Mouse (Mus musculus): ENCODE data around the gene Rgl1.

The Rgl1 gene

DNA sequence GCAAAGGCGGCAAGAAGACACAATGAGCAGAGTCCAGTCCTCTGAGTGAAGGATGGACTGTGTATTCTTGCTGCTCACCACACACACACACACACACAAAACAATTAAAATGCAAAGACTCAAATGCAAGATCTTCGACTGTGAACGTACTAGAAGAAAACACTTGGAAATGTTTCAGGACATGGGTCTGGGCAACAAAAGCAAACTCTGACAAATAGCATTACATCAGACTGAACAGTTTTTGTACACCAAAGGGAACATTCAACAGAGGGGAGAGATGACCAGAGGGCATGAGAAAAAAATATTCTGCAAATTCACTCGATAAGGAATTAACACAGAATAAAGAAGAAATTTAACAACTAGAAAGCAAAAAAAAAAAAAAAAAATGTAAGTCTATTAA is 52.2 kb downstream of the Rgl1 start:
- no peak for DNase-seq

DNA sequence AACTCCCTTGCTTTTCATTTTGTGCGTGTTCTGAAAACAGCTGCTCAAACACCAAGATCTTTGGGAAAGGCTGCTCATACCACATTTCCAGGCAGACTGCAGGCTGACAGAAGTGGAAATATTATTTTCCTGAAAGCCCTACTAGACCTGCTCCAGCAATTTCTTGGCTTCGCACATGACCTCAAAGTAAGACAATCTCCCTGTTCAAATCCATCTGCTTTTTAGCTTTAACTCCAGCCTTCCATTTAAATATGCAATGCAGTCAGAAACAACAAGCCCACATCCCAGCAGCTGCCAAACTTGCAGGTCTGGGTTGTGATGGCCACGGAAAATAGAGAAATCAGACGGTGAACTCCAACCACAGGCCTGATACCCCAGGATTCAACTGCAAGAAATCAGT is 55.1 kb downstream of the Rgl1 start:
- DNase-seq: no peak

DNA sequence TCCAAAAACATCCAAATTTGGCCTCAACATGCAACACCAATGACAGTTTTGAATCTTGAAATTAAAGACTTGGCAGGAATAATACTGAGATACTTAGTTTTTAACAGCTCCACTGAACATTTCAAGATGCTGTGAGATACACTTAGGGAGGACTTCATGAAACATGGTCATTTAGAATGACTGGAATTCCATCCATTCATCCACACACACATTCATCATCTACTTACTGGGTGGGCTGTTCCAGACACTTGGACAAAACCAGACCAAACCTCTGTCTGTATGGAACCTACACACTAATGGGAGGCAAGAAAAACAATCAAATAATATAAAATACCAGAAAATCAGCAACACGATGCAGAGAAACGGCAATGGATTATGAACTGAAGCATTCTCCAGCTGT is 58.6 kb downstream of the Rgl1 start:
- no peak for DNase-seq

DNA sequence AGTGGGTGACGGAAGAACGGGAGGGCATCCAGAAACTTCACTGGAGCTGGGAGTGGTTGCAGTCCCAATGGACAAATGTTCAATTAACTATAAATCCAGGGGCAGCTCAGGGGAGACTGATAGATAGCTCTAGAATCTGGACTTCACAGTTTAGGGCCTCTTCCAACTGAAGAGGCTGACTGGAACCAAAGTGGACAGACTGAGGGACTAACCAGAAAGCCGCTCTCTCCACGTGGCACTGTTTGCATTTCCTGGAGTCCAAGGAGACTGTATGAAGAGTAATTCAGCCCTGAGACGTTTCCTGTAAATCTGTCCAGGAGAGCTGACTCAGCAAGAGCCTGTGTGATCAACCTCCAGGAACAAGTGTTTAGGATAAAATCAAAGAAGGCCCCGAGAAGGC is 62.2 kb downstream of the Rgl1 start:
- DNase-seq: no peak

DNA sequence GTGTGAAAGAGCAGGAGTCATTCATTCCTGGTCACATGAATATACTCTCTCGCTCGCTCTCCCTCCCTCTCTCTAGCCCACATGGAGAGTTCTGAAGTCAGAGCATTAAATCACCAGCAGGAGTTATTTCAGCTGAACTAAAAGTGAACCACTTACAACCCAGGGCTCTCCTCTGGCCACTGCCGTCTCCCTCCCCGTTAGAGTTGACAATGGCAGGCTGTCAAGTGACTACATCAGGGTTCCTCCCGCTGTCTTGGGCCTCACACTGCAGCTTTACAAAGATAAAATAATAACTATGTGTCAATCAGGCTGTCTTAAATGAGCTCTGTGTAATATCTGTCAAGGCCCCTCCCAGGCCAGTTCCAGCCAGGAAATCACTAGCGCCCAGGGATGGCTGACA is 63.2 kb downstream of the Rgl1 start:
- no peak for DNase-seq

DNA sequence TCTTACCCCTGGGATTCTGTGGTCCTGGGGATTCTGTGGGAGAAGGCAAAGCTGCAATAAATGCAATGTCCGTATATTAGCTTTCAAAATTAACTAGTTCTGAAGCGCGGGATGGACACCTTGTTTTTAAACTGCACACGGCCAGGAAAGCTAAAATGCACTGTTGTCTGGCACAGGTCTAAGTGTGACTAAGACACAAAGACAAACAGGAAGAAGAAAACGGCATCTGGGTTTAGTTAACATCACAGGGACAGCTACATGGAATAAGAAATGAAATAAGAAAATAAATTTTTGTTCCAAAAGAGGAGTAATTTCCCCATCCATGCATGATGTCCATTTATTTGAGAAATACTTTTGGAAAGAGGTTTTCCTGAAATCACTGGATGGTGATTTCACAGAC is 65.1 kb downstream of the Rgl1 start:
- DNase-seq: no peak

DNA sequence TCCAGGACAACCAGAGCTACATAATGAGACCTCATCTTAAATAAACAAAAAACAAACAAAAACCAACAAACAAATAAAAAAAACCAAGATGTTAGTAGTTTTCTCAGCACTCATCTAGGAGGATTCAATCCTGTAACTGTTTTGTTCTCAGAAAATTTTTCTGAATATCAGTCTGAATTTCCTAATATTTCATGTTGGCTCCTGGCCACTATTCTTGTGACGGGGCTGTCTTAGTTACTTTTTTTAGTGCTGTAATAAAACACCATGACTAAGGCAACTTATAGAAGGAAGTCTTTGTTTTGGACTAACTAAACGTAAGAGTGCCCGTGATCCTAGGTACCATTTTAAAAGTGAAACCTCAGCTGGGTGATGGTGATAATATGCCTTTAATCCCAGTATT is 68.8 kb downstream of the Rgl1 start:
- no peak for DNase-seq

DNA sequence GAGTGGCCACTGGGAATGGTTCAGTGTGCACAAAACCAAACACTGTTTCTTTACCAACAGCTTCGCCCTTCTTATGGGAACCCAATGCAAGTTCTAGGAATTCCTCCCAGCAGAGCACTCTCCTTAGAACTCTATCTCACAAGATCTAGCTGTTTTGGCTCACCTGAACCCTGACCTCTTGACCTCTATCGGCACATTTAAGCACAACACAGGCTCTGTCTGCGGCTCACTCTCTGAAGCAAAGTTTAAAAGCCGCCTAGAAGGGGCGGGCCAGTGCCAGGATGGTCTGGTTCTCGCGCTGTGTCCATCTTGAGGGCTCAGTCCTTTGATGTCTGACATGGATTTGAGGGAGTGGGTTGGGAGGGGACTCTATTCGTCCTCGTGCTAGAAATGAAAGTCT is 70.7 kb downstream of the Rgl1 start:
- no peak for DNase-seq

DNA sequence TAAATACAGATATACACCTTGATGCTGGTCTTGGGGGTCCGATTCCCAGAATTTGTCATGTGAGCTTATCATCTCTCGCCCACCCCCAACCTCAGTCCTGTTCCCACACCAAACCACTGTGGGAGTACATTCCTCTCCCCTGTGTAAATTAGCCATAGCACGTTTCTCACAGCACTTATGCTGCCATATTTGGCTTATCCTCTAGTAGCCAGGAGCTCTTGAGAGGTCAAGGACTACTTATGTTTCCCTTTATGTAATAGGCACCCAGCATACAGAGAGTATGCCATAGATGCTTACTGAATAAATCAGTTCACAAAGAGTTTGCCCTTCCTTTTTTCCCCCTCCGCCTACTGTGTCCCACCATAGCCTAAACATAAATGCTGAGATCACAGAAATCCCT is 76.2 kb downstream of the Rgl1 start:
- no peak for DNase-seq

DNA sequence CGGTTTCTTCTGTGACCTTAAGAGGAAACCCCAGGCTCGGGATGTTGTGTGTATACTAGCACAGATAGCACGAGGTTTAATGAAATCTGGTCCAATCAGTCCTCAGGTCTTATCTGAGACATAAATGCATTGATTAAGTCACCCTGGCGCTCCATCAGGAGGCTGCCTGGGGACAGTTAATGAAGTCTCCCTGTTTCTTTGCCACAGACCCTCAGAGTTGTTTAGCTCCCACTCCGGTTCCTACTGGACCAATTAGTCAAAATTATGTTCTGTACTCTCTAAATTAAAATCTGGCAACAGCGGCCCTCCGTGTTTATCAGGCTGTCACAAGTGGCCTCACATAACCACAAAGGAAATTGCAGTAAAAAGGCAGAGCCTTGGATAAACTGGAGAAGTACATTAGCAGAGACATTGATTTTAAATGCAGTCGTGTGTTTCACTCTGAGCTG is 78.4 kb downstream of the Rgl1 start:
- DNase-seq: no peak

DNA sequence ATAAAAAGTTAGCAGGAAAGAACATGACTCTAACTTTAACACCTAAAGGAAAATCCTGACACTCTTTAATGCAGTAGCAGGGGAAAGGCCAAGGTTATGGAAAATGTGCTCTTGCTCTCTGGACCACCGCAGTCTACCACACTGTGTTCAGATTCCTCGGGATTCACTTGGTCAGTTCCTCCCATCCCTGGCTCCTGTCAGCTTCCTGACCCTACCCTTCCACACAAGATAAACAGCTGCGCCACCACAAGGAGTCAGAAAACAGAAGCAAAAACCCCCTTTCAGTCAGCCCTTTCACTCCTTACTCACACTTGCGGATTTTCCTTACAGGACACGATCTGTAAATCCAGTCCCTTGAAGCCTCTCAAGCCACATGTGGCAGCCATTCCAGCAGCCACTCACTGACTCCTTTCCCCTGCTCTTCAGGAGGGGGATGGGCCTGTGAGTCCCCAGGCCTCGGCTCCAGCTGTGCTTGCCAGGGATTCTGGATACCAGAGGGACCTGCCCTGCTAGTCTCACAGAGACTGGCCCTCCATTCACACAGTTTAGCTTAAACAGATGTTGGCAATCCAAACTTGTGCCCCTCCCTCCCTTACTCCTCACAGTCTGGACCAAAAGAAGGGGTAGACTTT is 78.9 kb downstream of the Rgl1 start:
- DNase-seq: no peak

DNA sequence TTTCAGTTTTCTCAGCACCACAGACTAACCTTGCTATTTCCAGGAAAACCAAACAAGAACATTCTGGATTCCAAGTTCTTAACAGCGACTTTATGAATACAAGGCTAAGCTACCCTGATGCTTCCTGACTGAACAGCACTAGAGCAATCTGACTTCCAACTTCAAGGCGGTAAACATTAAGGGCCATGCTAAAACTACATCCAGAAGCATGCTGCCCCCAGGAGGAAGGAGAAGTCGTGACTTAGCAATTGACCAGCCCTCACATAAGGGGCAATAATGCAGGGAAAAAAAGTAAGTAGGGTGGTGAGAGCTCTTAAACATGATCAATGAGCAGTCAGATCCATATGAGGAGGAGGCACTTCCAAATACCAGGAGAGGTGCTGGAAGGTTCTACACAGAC is 80.6 kb downstream of the Rgl1 start:
- DNase-seq: no peak

DNA sequence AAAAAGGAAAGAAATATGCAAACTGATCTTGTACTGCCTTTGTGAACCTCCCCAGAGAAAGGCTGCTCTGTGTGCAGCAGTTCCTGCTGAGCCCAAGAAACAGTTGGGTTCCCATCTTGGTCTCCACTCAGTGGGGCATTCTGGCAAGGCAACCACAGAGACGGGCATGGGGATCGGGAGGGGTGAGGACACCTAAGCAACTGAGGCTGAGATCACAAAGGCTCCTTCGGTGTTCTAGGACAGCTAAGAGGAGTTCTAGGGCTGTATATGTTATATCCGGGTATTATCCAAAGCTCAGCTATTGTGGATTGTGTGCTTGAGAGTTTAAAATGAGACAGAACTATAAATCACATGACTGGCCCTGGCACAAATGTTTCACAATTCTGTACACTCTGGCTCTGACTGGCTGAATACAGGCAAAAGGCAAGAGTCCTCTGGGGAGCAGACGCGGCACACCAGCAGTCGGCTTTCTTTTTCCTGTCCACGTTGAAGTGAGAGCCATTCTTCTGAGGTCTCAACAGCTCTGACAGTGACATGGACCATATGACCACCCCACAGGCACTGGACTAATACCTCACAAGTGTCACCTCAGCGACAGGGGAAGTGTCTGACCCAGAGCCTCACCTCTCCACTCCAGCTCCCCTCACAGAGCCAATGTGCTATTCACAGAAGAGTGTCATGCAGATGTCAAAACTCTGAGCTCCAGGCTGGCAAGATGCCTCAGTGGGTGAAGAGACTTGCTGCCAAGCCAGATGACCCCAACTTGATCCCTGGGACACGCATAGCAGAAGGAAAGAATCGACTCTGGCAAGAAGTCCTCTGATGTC is 83.6 kb downstream of the Rgl1 start:
- no peak for DNase-seq

DNA sequence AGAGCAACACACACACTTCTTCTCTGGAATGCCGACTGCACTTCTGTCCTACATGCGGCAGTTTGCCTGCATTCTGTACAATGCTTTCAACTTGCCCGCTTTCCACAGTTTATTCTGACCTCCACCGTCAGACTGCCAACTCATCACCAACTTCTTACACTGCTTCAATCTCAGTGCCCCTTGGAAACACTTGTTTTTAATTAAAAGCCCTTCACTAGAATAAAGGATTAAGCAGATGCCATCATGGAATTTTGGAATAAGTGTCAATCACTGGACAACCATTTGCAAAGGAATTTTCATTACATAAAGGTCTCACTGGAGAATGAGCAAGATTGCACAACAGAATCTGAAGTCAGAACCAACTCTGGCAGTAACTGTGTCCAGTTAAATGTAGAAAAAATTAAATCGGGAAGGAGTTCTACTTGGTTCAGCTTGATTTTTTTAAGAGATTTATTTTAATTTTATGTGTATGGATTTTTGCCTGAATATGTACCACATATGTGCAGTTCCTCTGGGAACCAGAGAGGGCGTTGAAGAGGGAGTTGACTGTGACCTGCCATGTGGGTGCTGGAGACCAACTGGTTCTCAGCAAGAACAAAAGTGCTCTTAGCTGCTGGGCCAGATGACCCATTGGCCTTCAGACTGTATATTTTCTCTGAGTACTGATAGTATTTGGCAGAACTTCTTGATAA is 84.3 kb downstream of the Rgl1 start:
- DNase-seq: no peak

DNA sequence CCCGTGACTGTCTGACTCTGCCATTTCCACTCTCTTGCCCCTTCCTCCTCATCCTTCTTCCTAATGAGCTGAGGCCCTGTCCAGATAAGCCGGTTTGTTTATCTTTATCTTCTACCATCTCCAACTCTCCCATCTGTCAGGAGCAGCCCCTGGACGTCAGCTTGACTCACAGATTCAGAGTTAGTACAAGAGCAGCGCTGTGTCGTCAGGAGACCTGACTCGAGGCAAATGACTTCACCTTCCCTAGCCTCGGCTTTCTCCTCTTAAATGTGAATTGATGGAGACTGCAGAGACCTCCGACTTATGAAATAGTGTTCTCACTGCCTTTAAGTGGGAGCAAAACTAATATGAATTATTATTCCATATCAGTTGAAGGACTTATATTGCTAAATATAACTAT is 85.0 kb downstream of the Rgl1 start:
- DNase-seq: no peak

DNA sequence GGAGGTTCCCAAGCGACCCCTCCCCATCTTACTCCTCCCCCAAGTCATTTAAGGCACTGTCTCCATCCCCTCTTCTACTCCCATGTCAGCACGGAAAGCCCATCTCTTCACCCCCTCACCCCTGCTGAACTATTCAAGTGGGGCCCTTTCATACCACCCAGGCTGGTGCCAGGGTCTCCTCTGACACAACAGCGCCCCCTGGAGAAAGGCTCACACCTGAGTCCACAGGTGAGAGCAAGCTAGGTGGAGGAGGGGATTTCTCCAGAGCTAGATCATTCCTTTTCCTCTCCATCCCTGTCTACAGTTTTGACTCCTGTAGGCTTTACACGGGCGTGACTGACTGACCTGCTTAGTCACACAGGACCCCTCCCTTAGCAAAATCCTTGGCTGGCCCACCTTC is 87.7 kb downstream of the Rgl1 start:
- peak in 1 of 2 experiments; percentile 37 for DNase-seq

DNA sequence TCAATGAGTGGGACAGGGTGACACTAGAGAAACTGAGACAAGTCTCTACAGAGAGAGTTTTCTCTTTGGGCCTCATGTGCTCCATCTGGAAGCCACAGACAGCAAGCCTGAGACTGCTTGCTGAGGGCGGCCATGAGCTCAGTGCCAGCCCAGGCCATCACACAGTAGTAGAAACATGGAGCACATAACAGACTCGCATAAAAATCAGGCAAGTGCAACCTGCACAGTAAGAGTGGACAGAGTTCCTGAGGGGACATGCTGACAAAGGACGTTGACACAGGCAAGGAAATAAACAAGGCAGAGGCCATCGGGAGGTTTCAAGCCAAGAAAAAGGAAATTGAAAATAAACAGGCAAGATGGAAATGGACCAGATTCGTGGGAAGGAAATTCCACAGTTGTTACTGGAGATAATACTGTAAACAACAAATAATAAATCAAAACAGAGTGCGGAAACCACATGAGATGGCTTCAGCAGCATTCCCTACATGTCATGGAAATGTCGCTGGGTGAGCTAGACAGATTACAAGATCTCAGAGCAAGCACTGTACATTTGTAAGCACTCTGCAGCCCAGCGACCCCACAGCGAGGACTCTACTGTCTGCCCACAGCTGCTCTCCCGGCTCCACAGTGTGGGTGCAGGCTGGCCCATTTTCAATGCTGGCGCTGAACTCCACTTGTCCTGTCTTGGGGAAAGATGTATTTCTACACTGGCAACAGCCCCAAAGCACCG is 88.5 kb downstream of the Rgl1 start:
- no peak for DNase-seq

DNA sequence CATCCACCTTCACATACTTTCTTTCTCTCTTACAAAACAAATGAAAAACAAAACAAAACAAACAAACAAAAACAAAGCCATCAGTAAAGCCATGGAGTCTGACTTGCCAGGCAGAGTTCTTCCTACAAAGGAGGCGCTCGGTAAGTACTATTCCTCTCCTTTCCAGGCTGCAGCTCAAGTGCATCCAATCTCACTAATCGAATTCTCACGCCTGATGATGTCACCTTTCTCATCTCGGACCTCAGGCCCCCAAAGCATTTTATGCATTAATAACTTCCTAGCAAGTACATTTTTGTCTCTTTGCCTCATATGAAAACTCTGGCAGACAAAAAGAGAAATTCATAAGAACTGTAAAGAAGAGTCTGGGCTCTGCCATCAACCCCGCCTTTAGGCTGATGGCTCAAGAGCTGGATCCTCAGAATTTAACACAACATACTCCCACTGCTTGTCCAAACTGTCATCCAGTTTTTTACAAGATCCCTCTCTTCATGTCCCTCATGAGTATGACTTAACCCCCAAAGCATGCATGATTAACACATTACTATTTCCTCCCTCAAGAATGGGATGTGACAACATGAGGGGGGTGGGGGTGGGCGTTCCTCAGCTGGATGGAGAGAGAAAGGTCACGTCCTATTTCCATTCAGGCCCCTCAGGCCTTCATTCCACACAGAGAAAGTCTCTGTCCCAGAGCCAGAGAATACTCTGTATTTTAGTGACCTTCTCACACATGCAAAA is 96.5 kb downstream of the Rgl1 start:
- DNase-seq: no peak

DNA sequence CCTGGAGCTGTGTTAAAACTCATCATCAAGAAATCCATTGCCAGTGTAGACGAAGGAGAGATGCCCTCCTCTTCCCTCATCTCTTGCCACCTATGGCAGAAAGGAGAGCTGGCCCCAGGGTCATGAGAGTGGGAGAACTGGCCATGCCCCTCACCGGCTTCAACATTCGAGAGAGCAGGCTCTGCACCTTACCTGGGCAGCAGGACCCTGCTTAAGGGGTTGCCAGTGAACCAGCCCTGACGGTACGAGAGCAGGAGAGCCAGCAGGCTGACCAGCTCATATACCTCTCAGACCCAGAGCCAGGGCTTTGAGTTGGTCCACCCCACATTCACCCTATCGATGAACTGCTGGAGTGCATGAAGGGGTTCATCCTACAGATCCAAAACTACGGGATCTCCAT is 105.7 kb downstream of the Rgl1 start:
- no peak for DNase-seq

DNA sequence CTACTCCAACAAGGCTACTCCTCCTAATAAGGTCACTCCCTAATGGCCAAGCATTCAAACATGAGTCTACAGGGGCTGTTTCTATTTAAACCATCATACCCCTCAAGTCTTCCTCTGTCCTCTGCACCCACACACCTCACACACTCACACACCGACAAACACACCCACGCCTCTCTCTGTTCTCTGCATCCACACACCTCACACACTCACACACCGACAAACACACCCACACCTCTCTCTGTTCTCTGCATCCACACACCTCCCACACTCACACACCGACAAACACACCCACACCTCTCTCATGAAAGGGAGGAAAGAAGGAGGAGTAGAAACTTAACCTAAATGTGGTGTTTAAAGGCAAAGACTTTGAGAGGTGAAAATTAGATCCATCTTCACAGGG is 106.2 kb downstream of the Rgl1 start:
- no peak for DNase-seq

DNA sequence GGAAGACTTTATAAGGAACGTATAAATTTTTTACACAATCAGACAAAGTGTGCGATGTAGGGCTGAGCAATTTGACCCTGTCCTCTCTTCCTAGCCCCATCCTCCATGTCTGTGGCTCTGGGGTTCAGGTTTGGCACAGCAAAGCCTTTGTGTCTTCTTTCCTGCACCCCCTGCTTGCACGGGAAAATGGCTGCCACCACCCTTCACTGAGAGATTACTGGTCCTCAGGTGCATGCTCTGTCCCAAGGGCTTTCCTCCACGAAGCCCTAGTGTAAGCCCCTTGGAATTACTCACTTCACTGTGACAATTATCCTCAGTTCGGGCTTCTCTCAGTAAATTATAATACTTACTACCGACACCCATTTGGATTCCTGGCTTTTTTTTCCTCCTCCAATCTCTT is 109.5 kb downstream of the Rgl1 start:
- DNase-seq: no peak

DNA sequence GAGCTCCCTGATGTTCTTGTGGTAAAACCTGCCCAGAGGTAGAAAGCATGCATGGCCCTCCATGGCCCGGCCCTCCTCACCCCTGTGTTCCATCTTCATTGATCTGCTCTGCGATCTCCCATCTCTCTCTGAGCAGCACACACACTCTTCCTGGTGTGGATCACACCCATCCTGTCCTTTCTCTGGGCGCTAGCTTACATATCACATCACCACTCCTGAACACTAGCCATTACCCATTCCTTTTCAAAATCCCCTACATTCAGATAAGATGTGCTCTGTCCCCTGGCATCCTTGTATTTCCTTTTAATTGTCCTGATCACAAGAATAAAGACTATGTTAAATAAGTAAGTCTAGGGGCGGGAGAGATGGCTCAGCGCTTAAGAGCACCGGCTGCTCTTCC is 111.3 kb downstream of the Rgl1 start:
- DNase-seq: no peak

DNA sequence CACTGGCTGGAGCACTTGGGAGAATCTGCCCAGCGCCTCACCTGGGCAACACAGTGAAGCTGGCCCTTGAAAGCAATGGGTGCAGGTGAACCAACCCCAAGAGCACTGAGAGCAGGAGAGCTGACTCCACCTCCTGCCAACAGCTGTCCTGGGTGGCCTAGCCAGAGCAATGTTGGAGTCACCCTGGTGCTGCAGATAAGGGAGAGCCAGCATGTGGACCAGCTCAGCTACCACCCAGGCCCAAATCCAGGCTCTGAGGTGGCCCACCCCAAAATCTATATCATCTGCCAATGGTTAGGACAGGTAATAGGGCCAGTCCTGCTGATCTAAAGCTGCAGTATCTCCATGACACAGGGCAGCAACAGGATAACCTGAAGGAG is 114.7 kb downstream of the Rgl1 start:
- no peak for DNase-seq

All from cerebellum, postnatal 25 days (tissue).